Mouse (Mus musculus): Measurements from ENCODE around the gene Mgst3. TPM values are rescaled to one million over a fixed set of nuclear protein-coding genes. Genes with fewer than 3 reads are reported as not detected.

Gene Mgst3
- total RNA-seq, 1 experiment = 34.4 TPM

DNA sequence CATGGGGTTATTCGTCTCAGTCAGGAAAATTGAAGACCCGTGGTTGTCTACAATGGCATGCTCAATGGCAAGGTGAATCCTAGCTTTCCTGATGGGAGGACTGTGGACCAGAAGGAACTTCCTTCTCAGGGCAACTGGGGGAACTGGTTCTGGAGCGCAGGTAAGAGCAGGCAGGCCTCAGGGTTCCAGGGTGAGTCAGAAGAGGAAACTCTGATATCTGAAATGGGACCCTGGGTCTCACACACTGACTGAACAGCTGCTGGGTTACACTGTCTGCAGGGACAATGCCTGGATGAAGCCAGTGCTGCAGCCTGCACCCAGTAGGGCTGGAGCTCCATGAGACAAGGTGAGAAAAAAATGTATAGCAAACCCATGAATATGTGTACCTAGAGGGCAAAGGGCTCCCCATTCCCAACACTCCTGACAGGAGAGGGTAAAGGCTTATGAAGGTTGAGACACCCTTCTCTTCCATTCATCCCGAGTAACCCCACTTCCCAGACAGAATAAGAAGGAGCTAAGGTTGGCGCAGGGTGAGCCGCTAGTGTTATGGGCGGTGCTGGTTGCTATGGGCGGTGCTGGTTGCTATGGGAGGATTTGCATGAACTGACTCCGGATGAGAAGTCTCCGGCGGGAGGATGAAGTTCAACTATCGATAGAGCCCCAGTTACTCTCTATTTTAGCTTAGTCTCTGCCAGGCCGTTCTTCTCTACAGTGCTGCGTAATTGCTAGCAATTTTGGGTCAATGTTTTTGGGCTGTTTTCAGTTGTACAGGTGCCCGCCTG lies 19.4 kb downstream of the Mgst3 start:
- DNase-seq (ENCODE audit: low read depth, low spot score) = peak; percentile 86
- TF ChIP-seq ZNF384 (IDR thresholded peaks at IDR 0.05; ENCODE audit: low read depth, low read length) (no peak), MAFK (IDR thresholded peaks at IDR 0.05; ENCODE audit: insufficient read depth, low read depth, low read length) (no peak), HCFC1 (IDR thresholded peaks at IDR 0.05; ENCODE audit: borderline replicate concordance, insufficient read depth, low read length) (no peak), ZC3H11A (IDR thresholded peaks at IDR 0.05; ENCODE audit: borderline replicate concordance, low read depth, low read length) (no peak), CHD2 (IDR thresholded peaks at IDR 0.05; ENCODE audit: low read depth, low read length) (no peak)
- H3K4me3 ChIP-seq (ENCODE audit: insufficient read depth in 1 of 2, low read depth in 1 of 2, low read length in 2 of 2, poor library complexity in 1 of 2, severe bottlenecking in 1 of 2) = no peak overlapping the region; a peak in 1 of 4 replicates
- no peaks in the 10 kb centered on the region for H3K9me3 ChIP-seq (ENCODE audit: control insufficient read depth, insufficient read depth, low read depth, low read length)
- no peaks in the 10 kb centered on the region for H3K36me3 ChIP-seq (ENCODE audit: control insufficient read depth, insufficient read depth, low read length, poor library complexity, severe bottlenecking)
- H3K9ac ChIP-seq (ENCODE audit: insufficient read depth, low read depth, low read length, poor library complexity, severe bottlenecking) = no peak overlapping the region
- H3K27ac ChIP-seq (ENCODE audit: insufficient read depth, low read depth, low read length, poor library complexity, severe bottlenecking) = no peak overlapping the region
- H3K4me1 ChIP-seq (ENCODE audit: control insufficient read depth in 2 of 2, insufficient read depth in 2 of 2, low read length in 2 of 2, poor library complexity in 1 of 2) = peaks cover 2 to 10% of the 10 kb centered on the region in 2 experiments; a peak in 1 of 4 replicates
- in situ Hi-C loops (cut with MboI; ENCODE audit: low sequenced_read_pairs in 2 of 2, unreplicated experiment in 2 of 2) = no loop called here

DNA sequence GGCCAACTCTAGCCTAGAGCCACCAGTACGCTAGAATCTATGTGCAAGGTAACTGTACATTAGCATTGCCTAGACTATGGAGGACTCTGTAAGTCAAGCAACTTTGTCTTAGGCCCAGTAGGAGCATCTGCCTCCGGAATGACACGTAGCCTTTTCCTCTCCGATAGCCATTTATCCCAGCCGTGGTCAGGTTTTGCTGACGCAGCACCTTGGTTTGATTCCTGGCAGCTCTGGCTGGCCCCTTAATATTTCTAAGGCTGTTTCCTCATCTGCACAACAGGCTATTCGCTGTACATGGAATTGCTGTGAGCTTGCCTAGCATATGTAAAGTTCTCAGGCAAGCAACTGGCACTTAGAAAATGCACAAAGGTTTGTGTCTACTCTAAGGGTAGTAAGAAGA lies 20.9 kb downstream of the Mgst3 start:
- TF ChIP-seq ZNF384 (IDR thresholded peaks at IDR 0.05; ENCODE audit: low read depth, low read length) (no peak), MAFK (IDR thresholded peaks at IDR 0.05; ENCODE audit: insufficient read depth, low read depth, low read length) (peak; percentile 73)
- Histone ChIP-seq H3K4me1 (ENCODE audit: control insufficient read depth in 2 of 2, insufficient read depth in 2 of 2, low read length in 2 of 2, poor library complexity in 1 of 2) (peaks cover 2 to 10% of the 10 kb centered on the region in 2 experiments; a peak in 1 of 4 replicates), H3K9me3 (ENCODE audit: control insufficient read depth, insufficient read depth, low read depth, low read length) (no peaks in the 10 kb centered on the region), H3K9ac (ENCODE audit: insufficient read depth, low read depth, low read length, poor library complexity, severe bottlenecking) (no peak overlapping the region), H3K4me3 (ENCODE audit: insufficient read depth in 1 of 2, low read depth in 1 of 2, low read length in 2 of 2, poor library complexity in 1 of 2, severe bottlenecking in 1 of 2) (no peak overlapping the region), H3K27ac (ENCODE audit: insufficient read depth, low read depth, low read length, poor library complexity, severe bottlenecking) (no peak overlapping the region), H3K36me3 (ENCODE audit: control insufficient read depth, insufficient read depth, low read length, poor library complexity, severe bottlenecking) (no peaks in the 10 kb centered on the region; the same call in 1 of the 2 replicates)
- in situ Hi-C loops (cut with MboI; ENCODE audit: low sequenced_read_pairs in 2 of 2, unreplicated experiment in 2 of 2) = no loop called here
- DNase-seq (ENCODE audit: low read depth, low spot score) = no peak

DNA sequence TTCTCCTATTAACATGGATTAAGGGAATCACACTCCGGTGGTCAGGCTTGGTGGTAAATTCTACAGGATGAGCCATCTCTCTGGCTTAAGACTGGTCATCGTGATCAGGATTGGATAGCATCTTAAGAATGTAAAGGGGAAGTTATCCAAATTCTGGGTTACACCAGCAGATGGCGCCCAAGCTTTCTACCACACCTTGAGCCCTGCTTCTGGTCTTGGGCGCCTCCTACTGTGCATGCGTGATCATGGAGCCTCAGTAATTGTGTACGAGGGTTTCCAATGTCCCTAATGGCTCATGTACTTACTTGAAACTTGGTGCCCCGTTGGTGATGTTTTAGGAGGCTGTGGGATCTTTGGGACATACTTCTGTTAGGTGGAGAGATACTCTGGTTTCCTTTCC lies 23.7 kb downstream of the Mgst3 start:
- H3K4me3 ChIP-seq (ENCODE audit: insufficient read depth in 1 of 2, low read depth in 1 of 2, low read length in 2 of 2, poor library complexity in 1 of 2, severe bottlenecking in 1 of 2) = no peak overlapping the region
- H3K4me1 ChIP-seq (ENCODE audit: control insufficient read depth in 2 of 2, insufficient read depth in 2 of 2, low read length in 2 of 2, poor library complexity in 1 of 2) = peaks cover 2 to 9% of the 10 kb centered on the region in 2 experiments; a peak in 1 of 4 replicates
- 0 out of 2 replicates have a peak, but pooled peaks have one; percentile 22 for TF ChIP-seq HCFC1 (IDR thresholded peaks at IDR 0.05; ENCODE audit: borderline replicate concordance, insufficient read depth, low read length)
- peak; percentile 88 for TF ChIP-seq ZC3H11A (IDR thresholded peaks at IDR 0.05; ENCODE audit: borderline replicate concordance, low read depth, low read length)
- no peak for TF ChIP-seq ZNF384 (IDR thresholded peaks at IDR 0.05; ENCODE audit: low read depth, low read length)
- TF ChIP-seq MAFK (IDR thresholded peaks at IDR 0.05; ENCODE audit: insufficient read depth, low read depth, low read length) = peak; percentile 37; the same call in 1 of the 2 replicates
- H3K9ac ChIP-seq (ENCODE audit: insufficient read depth, low read depth, low read length, poor library complexity, severe bottlenecking) = no peak overlapping the region
- in situ Hi-C loops (cut with MboI; ENCODE audit: low sequenced_read_pairs in 2 of 2, unreplicated experiment in 2 of 2) = no loop called here
- H3K9me3 ChIP-seq (ENCODE audit: control insufficient read depth, insufficient read depth, low read depth, low read length) = no peaks in the 10 kb centered on the region
- peaks cover 15% of the 10 kb centered on the region for H3K36me3 ChIP-seq (ENCODE audit: control insufficient read depth, insufficient read depth, low read length, poor library complexity, severe bottlenecking)
- peak; percentile 94 for DNase-seq (ENCODE audit: low read depth, low spot score)
- no peak overlapping the region for H3K27ac ChIP-seq (ENCODE audit: insufficient read depth, low read depth, low read length, poor library complexity, severe bottlenecking)

DNA sequence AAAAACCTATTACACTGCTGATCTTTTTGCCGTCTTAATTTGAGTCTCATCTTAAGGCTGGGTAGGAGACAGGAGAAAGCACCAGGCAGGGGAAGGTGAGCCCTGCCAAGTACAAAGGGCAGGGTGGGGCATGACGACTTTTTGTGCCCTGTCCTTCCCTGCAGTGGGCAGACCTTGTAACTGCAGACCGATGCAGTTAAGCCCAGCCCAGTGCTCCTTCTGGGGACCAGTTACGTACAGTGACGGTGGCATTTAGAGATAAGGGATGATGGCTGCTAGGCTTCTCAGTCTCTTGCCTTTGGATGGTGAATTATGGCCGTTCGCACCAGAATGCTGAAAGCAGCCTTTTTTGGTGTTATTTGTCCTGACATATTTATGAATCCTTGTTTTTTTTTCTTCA lies 25.1 kb downstream of the Mgst3 start:
- H3K4me3 ChIP-seq (ENCODE audit: insufficient read depth in 1 of 2, low read depth in 1 of 2, low read length in 2 of 2, poor library complexity in 1 of 2, severe bottlenecking in 1 of 2) = no peak overlapping the region

More for the DNA sequence above, 25.1 kb downstream of the Mgst3 start:
- TF ChIP-seq ZC3H11A (IDR thresholded peaks at IDR 0.05; ENCODE audit: borderline replicate concordance, low read depth, low read length) (no peak), HCFC1 (IDR thresholded peaks at IDR 0.05; ENCODE audit: borderline replicate concordance, insufficient read depth, low read length) (no peak), CHD2 (IDR thresholded peaks at IDR 0.05; ENCODE audit: low read depth, low read length) (no peak), ZNF384 (IDR thresholded peaks at IDR 0.05; ENCODE audit: low read depth, low read length) (no peak), MAFK (IDR thresholded peaks at IDR 0.05; ENCODE audit: insufficient read depth, low read depth, low read length) (no peak)
- no peak for DNase-seq (ENCODE audit: low read depth, low spot score)
- Histone ChIP-seq H3K4me1 (ENCODE audit: control insufficient read depth in 2 of 2, insufficient read depth in 2 of 2, low read length in 2 of 2, poor library complexity in 1 of 2) (no peaks in the 10 kb centered on the region; a peak in 1 of 4 replicates), H3K9me3 (ENCODE audit: control insufficient read depth, insufficient read depth, low read depth, low read length) (no peaks in the 10 kb centered on the region), H3K27ac (ENCODE audit: insufficient read depth, low read depth, low read length, poor library complexity, severe bottlenecking) (no peak overlapping the region), H3K9ac (ENCODE audit: insufficient read depth, low read depth, low read length, poor library complexity, severe bottlenecking) (no peak overlapping the region), H3K36me3 (ENCODE audit: control insufficient read depth, insufficient read depth, low read length, poor library complexity, severe bottlenecking) (peaks cover 17% of the 10 kb centered on the region)
- in situ Hi-C loops (cut with MboI; ENCODE audit: low sequenced_read_pairs in 2 of 2, unreplicated experiment in 2 of 2) = no loop called here
